Mouse (Mus musculus): Measurements from ENCODE around the gene Ccr6. TPM values are rescaled to one million over a fixed set of nuclear protein-coding genes. Genes with fewer than 3 reads are reported as not detected.

The Ccr6 gene
- polyA plus RNA-seq, 1 experiment from 2014 or later: not detected

DNA sequence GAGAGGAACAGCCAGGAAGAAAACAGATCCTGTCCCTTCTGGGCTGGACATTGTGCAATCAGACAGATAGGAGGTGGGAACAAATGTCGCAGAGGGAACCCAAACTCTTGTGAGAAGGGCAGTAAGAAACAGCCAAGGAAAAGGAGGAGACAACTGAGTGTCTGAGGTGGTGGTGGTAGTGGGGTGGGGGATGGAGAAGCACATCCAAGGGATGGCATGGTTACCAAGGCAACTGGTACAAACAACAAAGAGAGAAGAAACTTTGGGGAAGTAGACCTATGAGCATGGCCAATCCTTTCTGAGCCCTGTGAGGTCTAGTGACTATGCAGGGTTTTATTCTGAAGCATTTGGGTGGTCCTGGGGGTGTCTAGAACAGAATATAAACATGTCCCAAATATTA is 21.5 kb upstream of the Ccr6 start:
- H3K4me2 ChIP-seq: no peak overlapping the region
- no peaks in the 10 kb centered on the region for H3K36me3 ChIP-seq (replicated peaks)
- no peak for ATAC-seq (replicated peaks)
- 100% methylated on average over 1 of the region's 1 CpGs for WGBS
- no peaks in the 10 kb centered on the region for H3K27me3 ChIP-seq (replicated peaks)
- no peak overlapping the region for H3K27ac ChIP-seq
- H3K9me3 ChIP-seq: no peaks in the 10 kb centered on the region
- H3K4me1 ChIP-seq: no peaks in the 10 kb centered on the region
- H3K4me3 ChIP-seq: no peak overlapping the region
- no peak overlapping the region for H3K9ac ChIP-seq

DNA sequence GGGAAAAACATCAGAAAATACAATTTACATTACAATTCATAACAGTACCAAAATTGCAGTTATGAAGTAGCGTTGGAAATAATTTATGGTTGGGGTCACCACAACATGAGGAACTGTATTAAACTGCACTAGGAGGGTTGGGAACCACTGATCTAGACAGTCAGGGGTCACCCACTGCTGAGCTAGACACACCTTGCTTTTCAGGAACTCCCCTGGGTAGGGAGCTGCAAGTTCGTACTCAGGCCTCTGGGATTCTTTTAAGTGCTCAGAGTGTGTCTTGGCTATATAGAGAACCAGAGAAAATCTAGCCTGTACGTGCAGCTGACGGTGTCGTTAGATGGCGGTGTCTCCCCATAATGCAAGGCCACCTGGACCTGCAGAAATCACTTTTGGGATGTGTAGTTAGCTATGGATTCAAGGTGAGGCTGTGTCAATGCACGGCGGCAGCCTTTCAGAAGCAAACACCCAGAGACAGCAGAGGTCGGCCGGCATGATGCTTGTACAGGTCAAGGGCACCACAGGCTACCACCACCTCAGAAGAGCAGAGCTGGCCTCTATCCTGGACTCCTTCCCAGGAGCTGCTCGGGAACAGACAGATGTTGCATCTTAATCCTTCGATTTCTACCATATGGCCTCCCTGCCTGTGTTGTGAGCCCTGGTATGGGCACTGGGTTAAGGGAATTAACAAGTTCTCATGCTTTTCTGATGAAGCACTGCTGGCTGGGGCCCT is 20.7 kb upstream of the Ccr6 start:
- ATAC-seq (replicated peaks): no peak
- 90% methylated on average over 12 of the region's 12 CpGs for WGBS
- Histone ChIP-seq H3K9ac (no peak overlapping the region), H3K9me3 (no peaks in the 10 kb centered on the region), H3K27ac (no peak overlapping the region), H3K4me2 (no peak overlapping the region), H3K4me3 (no peak overlapping the region), H3K36me3 (replicated peaks) (no peaks in the 10 kb centered on the region), H3K27me3 (replicated peaks) (no peaks in the 10 kb centered on the region), H3K4me1 (no peaks in the 10 kb centered on the region)

DNA sequence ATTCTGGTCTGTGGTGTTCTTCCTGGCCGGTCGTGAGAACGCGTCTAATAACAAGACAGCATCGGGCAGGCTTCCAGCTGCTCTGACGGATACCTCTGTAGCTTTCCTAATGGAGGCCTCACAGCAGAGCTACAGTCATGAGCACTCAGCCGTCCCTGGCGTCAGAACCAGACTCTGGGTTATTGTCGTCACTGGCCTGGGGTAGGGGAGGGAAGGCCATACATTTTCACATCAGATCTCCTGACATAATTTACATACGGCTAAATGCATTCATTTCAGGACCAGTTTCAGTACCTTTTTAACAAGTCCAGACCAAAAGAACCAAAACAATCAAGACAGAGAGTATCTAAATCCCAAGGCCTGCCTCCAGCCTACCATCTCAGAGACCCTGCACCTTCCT is 12.6 kb upstream of the Ccr6 start:
- Histone ChIP-seq H3K4me2 (no peak overlapping the region), H3K27me3 (replicated peaks) (no peaks in the 10 kb centered on the region), H3K36me3 (replicated peaks) (no peaks in the 10 kb centered on the region), H3K27ac (no peak overlapping the region), H3K9me3 (no peaks in the 10 kb centered on the region), H3K4me3 (no peak overlapping the region), H3K4me1 (no peaks in the 10 kb centered on the region), H3K9ac (no peak overlapping the region)
- ATAC-seq (replicated peaks): no peak
- 89% methylated on average over 10 of the region's 10 CpGs for WGBS

DNA sequence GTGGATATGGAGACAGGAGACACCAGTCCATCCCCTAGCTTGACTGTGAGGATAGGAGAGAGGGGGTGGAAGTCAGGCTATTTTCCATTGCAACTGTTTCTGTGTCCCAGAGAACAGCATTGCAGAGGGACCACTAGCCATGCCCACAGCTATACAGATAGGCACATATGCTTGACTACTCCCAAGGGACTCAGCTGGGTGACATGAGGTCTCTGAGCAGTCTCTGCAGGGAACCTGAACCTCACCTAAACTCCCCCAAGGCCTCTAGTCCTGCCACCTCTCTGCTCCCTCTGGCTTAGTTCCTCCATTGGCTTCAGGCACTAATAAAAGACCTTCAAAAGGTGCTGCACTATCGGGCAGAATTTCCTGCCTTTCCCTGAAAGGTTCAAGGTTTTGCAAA is 11.8 kb upstream of the Ccr6 start:
- Histone ChIP-seq H3K27me3 (replicated peaks) (no peaks in the 10 kb centered on the region), H3K9ac (no peak overlapping the region), H3K4me1 (no peaks in the 10 kb centered on the region), H3K4me3 (no peak overlapping the region), H3K9me3 (no peaks in the 10 kb centered on the region), H3K4me2 (no peak overlapping the region), H3K36me3 (replicated peaks) (no peaks in the 10 kb centered on the region), H3K27ac (no peak overlapping the region)
- ATAC-seq (replicated peaks): no peak
- 84% methylated on average over 1 of the region's 1 CpGs for WGBS

DNA sequence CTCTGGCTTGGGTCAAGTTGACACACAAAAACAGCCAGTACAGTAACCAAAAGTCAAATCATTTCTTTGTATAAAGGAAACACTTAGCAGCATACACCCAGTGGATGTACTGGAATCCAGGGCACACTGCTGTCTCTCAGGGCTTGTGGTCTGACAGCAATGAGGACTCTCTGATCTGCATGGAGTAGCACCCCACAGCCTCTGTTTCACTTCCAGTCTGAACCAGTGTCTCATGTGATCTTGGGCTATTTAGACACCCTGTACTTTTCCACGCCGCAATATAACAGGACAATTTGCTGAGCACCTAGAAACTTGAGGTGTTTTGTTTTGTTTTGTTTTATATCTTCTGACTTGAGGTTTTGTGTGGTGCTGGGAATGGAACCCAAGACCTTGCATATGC is 10.7 kb upstream of the Ccr6 start:
- ATAC-seq (replicated peaks): no peak
- Histone ChIP-seq H3K27me3 (replicated peaks) (no peaks in the 10 kb centered on the region), H3K9me3 (no peaks in the 10 kb centered on the region), H3K27ac (no peak overlapping the region), H3K36me3 (replicated peaks) (no peaks in the 10 kb centered on the region), H3K4me1 (no peaks in the 10 kb centered on the region), H3K4me3 (no peak overlapping the region), H3K9ac (no peak overlapping the region), H3K4me2 (no peak overlapping the region)
- WGBS: 97% methylated on average over 2 of the region's 2 CpGs

DNA sequence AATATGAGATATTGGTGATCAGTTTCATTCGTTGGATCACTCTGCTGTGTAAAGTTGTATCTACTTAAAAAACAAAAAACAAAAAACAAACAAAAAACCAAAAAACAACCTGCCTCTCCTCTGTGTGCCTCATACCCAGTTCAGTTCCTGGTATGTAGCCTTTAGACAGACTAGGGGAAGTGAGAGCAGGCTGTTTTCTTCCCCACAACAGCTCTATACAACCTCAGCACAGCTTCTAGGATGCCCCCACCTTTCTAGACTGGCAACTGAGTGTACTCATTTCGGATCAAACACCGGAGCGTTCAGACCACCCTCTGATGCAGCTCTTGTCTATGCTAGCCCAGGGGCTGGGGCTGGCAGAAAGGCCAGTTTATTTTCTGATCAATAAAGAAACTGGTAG is 10.1 kb upstream of the Ccr6 start:
- no peaks in the 10 kb centered on the region for H3K9me3 ChIP-seq
- no peak overlapping the region for H3K4me2 ChIP-seq
- no peaks in the 10 kb centered on the region for H3K36me3 ChIP-seq (replicated peaks)
- no peaks in the 10 kb centered on the region for H3K27me3 ChIP-seq (replicated peaks)
- H3K4me3 ChIP-seq: no peak overlapping the region
- H3K4me1 ChIP-seq: no peaks in the 10 kb centered on the region
- no peak for ATAC-seq (replicated peaks)
- no peak overlapping the region for H3K9ac ChIP-seq
- H3K27ac ChIP-seq: no peak overlapping the region
- WGBS: 78% methylated on average over 4 of the region's 4 CpGs

DNA sequence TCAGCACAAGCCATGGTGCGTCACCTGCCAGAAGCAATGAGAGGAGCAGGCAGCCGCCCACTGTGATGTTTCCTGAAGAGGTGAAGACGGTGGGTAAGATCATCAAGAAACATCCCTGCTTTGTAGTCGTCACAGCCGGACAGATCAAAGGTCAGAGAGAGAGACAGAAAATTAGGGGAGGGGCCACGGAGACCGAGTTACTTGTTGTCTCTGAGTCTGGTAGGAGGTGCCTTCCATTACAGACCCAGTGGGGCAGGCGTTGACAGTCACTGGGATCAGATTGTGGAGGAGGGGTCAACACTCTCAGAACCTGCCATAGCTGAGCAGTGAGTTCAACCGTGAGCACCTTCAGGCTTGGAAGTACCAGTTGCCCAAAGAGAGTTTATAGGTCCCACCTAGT is 7.2 kb upstream of the Ccr6 start:
- Histone ChIP-seq H3K4me1 (no peaks in the 10 kb centered on the region), H3K27ac (no peak overlapping the region), H3K4me2 (no peak overlapping the region), H3K27me3 (replicated peaks) (no peaks in the 10 kb centered on the region), H3K9ac (no peak overlapping the region), H3K36me3 (replicated peaks) (no peaks in the 10 kb centered on the region), H3K4me3 (no peak overlapping the region), H3K9me3 (no peaks in the 10 kb centered on the region)
- no peak for ATAC-seq (replicated peaks)
- WGBS: 41% methylated on average over 9 of the region's 9 CpGs

DNA sequence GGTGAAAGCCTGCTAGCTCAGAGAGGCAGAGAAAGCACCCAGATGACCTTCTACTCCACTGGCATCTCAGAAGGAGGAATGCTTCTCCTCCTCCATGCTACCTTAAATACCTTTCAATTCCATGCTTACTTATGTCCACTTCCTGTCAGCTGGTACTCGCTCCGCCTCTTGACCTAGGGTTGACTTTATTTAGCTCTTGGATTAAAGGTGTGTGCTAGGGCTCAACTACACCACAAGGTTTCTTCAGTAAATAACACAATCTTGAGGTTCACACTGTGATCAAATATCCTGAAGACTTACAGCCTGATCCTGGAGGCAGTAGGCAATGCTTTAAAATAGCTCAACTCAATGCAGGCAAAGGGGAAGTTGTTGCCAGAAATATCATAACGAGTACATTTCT is 6.2 kb upstream of the Ccr6 start:
- Histone ChIP-seq H3K9ac (no peak overlapping the region), H3K4me3 (no peak overlapping the region), H3K9me3 (no peaks in the 10 kb centered on the region), H3K27me3 (replicated peaks) (no peaks in the 10 kb centered on the region), H3K4me2 (no peak overlapping the region), H3K36me3 (replicated peaks) (no peaks in the 10 kb centered on the region), H3K4me1 (no peaks in the 10 kb centered on the region), H3K27ac (no peak overlapping the region)
- no peak for ATAC-seq (replicated peaks)
- 86% methylated on average over 3 of the region's 3 CpGs for WGBS

DNA sequence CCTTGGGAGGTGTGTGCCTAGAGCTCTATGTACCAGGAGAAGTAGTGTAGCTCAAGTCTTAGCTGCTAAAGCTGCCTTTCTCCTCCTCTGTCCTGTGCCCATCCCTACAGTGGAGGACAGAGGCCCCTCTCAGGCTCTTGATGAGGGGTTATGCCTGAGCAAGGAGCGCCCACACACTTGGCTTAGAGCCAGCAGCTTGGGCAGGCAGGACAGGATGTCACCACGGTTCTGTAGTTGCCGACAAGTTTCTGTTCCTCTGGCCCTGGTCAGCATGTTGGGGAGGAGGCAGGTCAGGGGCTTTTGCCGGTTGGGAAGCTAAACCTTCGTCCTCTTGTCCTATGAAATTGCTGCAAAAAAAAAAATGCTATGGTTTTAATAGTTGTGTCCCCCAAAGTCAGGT is 3.8 kb upstream of the Ccr6 start:
- Histone ChIP-seq H3K4me1 (no peaks in the 10 kb centered on the region), H3K9ac (no peak overlapping the region), H3K4me3 (no peak overlapping the region), H3K27ac (no peak overlapping the region), H3K27me3 (replicated peaks) (no peaks in the 10 kb centered on the region), H3K36me3 (replicated peaks) (no peaks in the 10 kb centered on the region), H3K9me3 (no peaks in the 10 kb centered on the region), H3K4me2 (no peak overlapping the region)
- no peak for ATAC-seq (replicated peaks)
- 77% methylated on average over 5 of the region's 5 CpGs for WGBS

DNA sequence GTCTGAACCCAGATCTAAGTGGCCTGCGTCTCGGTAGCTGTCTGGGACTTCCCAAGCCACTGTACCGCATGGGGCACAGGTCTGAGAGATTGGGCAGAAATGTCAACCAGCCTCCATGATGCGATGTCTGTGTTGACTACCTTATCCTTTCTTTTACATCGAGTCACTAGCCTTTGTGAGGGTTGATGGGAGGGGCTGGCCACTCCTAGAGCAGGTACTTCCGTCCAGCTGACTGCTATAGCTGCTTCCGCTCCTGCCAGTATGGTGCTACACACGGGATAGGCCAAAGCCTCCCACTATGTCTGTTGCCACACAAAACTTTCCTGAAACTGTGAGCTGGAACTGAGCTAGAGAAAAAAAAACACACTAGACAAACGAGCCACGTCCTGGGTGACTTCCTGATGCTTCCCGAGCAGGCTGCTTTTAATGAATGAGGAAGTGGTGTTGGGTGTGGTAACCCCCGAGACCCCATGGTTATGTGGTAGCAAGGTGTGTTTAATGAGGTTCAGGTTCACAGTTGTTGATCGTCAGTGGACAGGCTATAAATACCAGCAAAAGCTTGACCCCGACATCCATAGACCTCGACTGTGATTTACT is 2.1 kb upstream of the Ccr6 start:
- no peaks in the 10 kb centered on the region for H3K27me3 ChIP-seq (replicated peaks)
- H3K4me3 ChIP-seq: no peak overlapping the region
- ATAC-seq (replicated peaks): no peak
- H3K27ac ChIP-seq: no peak overlapping the region
- H3K9me3 ChIP-seq: no peaks in the 10 kb centered on the region
- no peaks in the 10 kb centered on the region for H3K4me1 ChIP-seq
- no peak overlapping the region for H3K4me2 ChIP-seq
- WGBS: 80% methylated on average over 15 of the region's 15 CpGs
- H3K9ac ChIP-seq: no peak overlapping the region
- no peaks in the 10 kb centered on the region for H3K36me3 ChIP-seq (replicated peaks)

DNA sequence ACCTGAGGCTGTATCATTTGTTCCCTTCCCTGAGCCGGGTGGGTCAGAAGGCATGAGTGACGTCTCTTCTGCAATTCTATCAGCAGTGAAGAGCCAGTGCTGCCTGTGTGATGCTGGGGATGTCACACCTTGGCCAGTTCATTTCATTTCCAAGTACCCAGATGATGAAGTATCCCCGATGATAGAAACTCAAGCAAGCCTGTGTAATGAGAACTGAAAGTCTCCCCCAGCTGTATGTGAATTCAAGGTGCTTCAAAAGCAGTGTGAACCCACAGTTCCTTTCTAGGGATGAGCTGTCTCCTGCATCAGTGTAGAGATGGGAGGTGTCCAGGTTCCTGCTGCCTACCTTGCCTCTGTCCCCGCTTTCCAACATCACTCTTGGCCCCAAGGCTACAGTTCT is 1.3 kb upstream of the Ccr6 start:
- H3K27me3 ChIP-seq (replicated peaks): no peaks in the 10 kb centered on the region
- H3K36me3 ChIP-seq (replicated peaks): no peaks in the 10 kb centered on the region
- no peak overlapping the region for H3K9ac ChIP-seq
- no peak overlapping the region for H3K4me2 ChIP-seq
- no peak for ATAC-seq (replicated peaks)
- H3K4me3 ChIP-seq: no peak overlapping the region
- no peaks in the 10 kb centered on the region for H3K4me1 ChIP-seq
- no peaks in the 10 kb centered on the region for H3K9me3 ChIP-seq
- H3K27ac ChIP-seq: no peak overlapping the region
- 84% methylated on average over 4 of the region's 4 CpGs for WGBS

DNA sequence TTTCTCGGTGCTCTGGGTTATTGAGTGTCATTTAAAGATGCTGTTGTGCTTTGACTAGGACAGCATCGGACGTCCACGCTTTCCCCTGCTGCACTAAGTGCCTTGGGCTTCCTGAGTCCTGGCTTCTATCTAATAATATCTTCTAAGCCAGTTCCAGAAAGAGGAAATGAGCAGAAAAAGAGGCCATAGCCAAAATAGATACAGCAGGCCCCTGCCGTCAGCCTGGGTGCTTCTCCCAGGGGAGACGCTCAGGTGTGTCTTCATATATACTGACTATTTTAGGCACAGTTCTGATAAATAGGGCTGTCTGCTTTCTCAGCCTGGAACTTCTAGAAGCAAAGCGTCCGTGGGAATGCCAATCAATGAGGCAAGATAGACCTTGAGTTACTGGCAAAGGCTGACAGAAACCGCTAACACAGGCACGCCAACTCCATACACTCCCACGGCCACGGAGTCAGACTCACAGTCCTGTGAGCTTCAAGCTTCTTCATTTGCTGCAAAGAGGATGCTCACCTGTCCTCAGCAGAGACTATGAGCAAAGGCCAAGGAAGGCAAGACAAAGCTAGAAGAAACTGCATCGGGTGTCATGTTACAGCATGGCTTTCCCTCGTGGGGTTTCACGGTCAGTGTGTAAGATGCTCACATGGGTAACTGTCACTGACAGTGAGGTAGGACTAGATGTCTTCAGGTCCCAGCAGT is 2.3 kb downstream of the Ccr6 start:
- Histone ChIP-seq H3K27me3 (replicated peaks) (no peaks in the 10 kb centered on the region), H3K9me3 (no peaks in the 10 kb centered on the region), H3K27ac (no peak overlapping the region), H3K4me3 (no peak overlapping the region), H3K9ac (no peak overlapping the region), H3K4me2 (no peak overlapping the region), H3K36me3 (replicated peaks) (no peaks in the 10 kb centered on the region), H3K4me1 (no peaks in the 10 kb centered on the region)
- WGBS: 87% methylated on average over 15 of the region's 15 CpGs
- no peak for ATAC-seq (replicated peaks)

DNA sequence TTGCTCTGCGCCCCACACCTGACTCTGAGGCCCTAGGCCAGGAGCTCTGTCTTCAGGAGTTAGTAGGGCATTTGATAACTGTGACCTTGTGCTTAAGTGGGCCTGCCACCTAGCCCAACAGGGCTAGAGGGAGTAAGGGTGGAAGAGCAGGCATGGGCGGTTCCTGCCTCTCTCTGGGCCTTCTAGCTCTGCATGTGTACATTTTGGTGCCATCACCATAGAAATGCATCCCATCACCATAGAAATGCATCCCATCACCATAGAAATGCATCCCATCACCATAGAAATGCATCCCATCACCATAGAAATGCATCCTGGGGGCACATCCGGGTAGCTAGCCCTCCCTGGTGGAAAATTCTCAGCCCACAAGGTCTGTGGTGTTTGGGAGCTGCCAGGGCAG is 3.7 kb downstream of the Ccr6 start:
- no peaks in the 10 kb centered on the region for H3K9me3 ChIP-seq
- WGBS: 79% methylated on average over 3 of the region's 3 CpGs
- H3K4me1 ChIP-seq: no peaks in the 10 kb centered on the region
- no peak for ATAC-seq (replicated peaks)
- H3K4me3 ChIP-seq: no peak overlapping the region
- H3K36me3 ChIP-seq (replicated peaks): no peaks in the 10 kb centered on the region
- H3K27ac ChIP-seq: no peak overlapping the region
- H3K27me3 ChIP-seq (replicated peaks): no peaks in the 10 kb centered on the region
- no peak overlapping the region for H3K4me2 ChIP-seq
- no peak overlapping the region for H3K9ac ChIP-seq

All from midbrain, embryonic 15.5 days (tissue).